Mouse (Mus musculus): ENCODE data around the gene Tmem44.
A peak's percentile ranks its signal among the peaks of the same experiment; 100 is the strongest.
"Not testable (repeated sequence)": the region's sequence is repeated elsewhere in the genome, so short reads cannot be mapped to it uniquely, and the experiment has no call there.

Gene Tmem44

GRCm38 (mm10) chr16:30491742-30492141, 58.9 kb downstream of the Tmem44 start:
- DNase-seq, result no peak

DNA sequence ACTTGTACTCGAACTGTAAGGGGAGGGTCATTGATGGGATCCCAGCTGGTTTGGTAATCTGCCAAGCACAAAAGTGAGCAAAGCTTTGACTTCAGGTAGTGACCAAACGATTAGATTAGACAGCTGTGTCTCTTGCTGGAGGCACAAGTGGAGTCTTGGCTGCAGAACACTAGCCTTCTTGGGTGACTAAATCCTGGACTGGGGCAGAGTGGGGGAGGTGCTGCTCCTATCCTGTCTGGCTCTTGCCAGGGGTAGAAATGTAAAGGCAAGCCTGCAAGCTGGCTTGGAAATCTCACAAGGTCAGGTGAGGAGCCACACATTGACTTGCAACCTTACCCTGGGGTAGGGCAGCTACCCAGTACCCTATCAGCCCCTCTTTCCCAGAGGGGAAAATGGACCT, 59.9 kb downstream of the Tmem44 start:
- no peak for DNase-seq

- no peak for DNase-seq
These were observed 60.3 kb downstream of the Tmem44 start for GRCm38 (mm10) chr16:30490316-30490715.

DNA sequence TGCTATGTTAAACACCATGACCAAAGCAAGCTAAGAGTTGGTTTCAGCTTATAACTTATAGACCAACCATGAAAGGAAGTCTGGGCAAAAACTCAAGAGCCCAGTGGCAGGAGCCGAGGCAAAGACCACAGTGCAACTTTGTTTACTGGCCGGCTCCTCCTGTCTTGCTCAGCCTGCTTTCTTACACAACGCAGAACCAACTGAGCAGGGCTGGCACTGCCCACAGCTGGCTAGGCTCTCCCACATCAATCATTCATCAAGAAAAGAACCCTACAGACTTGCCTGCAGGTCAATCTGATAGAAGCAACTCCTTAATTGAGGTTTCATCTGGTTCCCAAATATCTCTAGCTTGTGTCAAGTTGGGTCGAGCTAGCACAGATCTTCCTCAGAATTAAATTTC, 61.0 kb downstream of the Tmem44 start:
- no peak for DNase-seq

DNA sequence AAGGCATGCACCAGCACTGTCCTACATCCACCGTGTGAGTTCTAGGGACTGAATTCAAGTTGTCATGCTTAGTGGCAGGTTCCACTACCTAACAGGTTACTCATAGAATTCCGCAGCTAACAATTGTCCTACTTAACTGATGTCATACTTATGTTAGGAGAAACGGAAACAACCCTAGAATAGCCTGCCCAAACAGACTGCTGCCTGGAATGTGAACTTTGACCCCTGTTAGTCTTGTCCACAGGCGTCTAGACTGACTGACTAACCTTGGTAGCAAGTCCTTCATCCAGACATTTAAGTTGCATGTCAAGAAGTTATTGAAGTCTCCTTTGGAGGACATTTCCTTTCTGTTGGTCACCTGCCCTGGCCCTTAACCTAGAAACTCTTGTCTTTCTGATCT, 64.1 kb downstream of the Tmem44 start:
- no peak for DNase-seq

DNA sequence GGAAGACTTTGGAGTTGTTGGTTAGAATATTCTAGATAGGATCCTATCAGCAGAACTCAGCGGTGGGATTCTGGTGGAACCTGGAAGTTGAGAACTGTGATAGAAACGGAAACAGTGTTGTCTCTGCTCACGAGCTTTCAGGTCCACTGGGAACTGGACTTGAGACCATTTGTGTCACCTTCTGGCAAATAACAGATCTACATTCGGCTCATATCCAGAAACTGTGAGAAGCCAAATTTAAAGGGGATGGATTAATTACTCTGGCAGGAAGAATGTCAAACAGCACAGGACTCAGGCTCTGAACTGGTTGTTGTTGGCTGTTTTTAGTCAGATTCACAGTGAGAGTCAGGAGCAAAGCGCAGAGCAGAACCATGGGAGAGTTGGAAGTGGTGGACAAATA, 72.9 kb downstream of the Tmem44 start:
- DNase-seq, result no peak

- DNase-seq, result no peak
These were observed 73.6 kb downstream of the Tmem44 start for GRCm38 (mm10) chr16:30477006-30477405.

GRCm38 (mm10) chr16:30475633-30476461, 74.8 kb downstream of the Tmem44 start:
- peak; percentile 39 to 51 for DNase-seq

DNA sequence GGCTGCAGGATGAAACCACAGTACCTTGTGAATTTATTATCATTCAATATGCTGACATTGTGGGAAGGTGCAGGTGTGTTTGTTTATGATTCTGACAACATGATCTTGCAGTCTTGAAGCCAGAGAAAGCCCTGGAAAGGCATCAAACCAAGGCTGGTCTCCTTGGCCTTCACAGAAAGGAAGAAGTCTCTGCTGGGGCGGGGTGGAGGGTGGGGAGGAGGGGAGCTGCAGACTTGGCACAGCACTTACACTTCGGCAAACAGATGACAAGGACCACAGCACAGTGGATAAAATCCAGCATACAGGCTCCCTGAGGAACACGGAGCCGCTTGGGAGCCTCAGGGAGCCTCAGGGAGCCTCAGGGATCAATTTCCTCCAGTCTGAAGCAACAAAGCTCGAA, 78.2 kb downstream of the Tmem44 start:
- peak in 1 of 2 experiments; percentile 18 for DNase-seq

DNA sequence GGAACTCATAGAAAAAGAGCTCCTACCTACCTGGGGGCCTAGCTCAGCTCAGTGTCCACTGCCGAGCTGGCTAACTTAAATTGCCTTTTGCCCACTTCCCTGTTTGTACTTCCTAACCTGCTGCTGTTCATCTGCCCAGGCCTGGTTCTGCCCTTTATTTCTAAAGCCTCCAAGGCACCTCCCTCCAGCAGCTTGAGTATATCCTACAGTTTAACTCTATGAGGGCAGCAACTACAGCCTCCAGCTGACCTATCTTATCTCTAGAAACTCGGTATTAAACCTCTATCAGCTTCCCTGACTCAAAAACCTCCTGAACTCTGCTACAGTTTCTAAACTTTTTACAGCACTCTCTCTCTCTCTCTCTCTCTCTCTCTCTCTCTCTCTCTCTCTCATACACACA, 78.7 kb downstream of the Tmem44 start:
- no peak for DNase-seq

GRCm38 (mm10) chr16:30468944-30469343, 81.7 kb downstream of the Tmem44 start:
- DNase-seq, result no peak

- DNase-seq, result peak; percentile 18 to 30
These were observed 84.9 kb downstream of the Tmem44 start for GRCm38 (mm10) chr16:30465680-30466298.

DNA sequence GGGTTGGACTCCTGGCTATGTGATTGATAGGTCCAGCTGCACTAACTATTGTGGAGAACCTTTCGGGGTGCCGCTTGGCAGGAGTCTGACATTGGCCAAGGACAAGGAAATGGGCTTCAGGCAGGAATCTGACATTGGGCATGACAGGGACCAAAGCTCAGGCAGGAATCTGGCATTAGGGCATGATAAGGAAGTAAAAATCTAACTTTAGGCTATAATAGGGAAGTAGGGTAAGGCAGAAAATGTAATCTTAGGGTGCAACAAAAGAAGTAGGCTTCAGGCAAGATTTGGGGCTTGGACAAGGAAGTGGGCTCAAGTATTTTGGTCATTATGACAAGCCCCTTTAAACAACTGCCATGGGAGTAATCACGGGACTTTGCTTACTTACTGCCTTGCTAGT, 85.9 kb downstream of the Tmem44 start:
- not testable (repeated sequence) for DNase-seq

All from lung, adult 18-20 months (tissue).